Mouse (Mus musculus): ENCODE measurements around the gene Lgr5.

- TF ChIP-seq CTCF (IDR thresholded peaks at IDR 0.05) (no peak), EP300 (IDR thresholded peaks at IDR 0.05) (no peak)
These were observed 119.6 kb downstream of the Lgr5 start for GRCm38 (mm10) chr10:115467985-115468384.
